Mouse (Mus musculus): ENCODE measurements around the gene Rabgef1. TPM values are rescaled to one million over a fixed set of nuclear protein-coding genes. Genes with fewer than 3 reads are reported as not detected.

The Rabgef1 gene
- polyA plus RNA-seq, 1 experiment from 2014 or later: 32.8 TPM

- Histone ChIP-seq H3K4me2 (peak overlapping the region; percentile 83), H3K4me1 (peaks cover 27% of the 10 kb centered on the region), H3K27me3 (no peaks in the 10 kb centered on the region), H3K27ac (peak overlapping the region; percentile 60), H3K9ac (peak overlapping the region; percentile 74), H3K4me3 (peak overlapping the region; percentile 61), H3K9me3 (replicated peaks) (no peaks in the 10 kb centered on the region), H3K36me3 (ENCODE audit: poor library complexity, severe bottlenecking) (peaks cover 28% of the 10 kb centered on the region)
- peak; percentile 97 for ATAC-seq
- under 1% methylated on average over 25 of the region's 25 CpGs for WGBS
Observed at GRCm38 (mm10) chr5:130256678-130257271, 85.2 kb downstream of the Rabgef1 start.

DNA sequence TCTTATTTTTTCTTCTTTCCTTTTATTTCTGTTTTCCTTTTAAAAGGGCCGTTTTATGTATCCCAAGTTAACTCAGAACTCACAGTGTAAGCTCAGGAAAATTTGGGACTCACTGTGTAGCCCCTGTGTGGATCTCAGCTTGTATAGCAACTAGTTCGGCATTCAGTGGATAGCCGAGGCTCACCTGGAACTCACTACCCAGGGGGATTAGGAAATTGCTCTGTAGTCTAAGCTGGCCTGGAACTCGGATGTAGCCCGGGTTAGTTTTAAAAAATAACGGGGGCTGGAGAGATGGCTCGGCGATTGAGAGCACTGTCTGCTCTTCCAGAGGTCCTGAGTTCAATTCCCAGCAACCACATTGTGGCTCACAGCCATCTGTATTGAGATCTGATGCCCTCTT, 85.7 kb downstream of the Rabgef1 start:
- peaks cover 25% of the 10 kb centered on the region for H3K36me3 ChIP-seq (ENCODE audit: poor library complexity, severe bottlenecking)
- H3K4me3 ChIP-seq: peak overlapping the region; percentile 61
- peak overlapping the region; percentile 60 for H3K27ac ChIP-seq
- H3K9ac ChIP-seq: peak overlapping the region; percentile 74
- ATAC-seq: no peak
- peaks cover 27% of the 10 kb centered on the region for H3K4me1 ChIP-seq
- no peaks in the 10 kb centered on the region for H3K27me3 ChIP-seq
- 10% methylated on average over 8 of the region's 8 CpGs for WGBS
- peak overlapping the region; percentile 83 for H3K4me2 ChIP-seq
- no peaks in the 10 kb centered on the region for H3K9me3 ChIP-seq (replicated peaks)

- peaks cover 58% of the 10 kb centered on the region for H3K36me3 ChIP-seq (ENCODE audit: poor library complexity, severe bottlenecking)
- H3K9ac ChIP-seq: no peak overlapping the region
- H3K4me2 ChIP-seq: no peak overlapping the region
- no peaks in the 10 kb centered on the region for H3K27me3 ChIP-seq
- 79% methylated on average over 11 of the region's 11 CpGs for WGBS
- no peaks in the 10 kb centered on the region for H3K9me3 ChIP-seq (replicated peaks)
- ATAC-seq: no peak
- no peaks in the 10 kb centered on the region for H3K4me1 ChIP-seq
- H3K27ac ChIP-seq: no peak overlapping the region
- H3K4me3 ChIP-seq: no peak overlapping the region
Observed at GRCm38 (mm10) chr5:130263454-130263853, 91.9 kb downstream of the Rabgef1 start.

Other genes with a start within 250 kb of the Rabgef1 start
- 26.4 and 26.5 TPM in 2 replicates for gene Vkorc1l1, start 229.8 kb upstream of the Rabgef1 start, polyA plus RNA-seq (2015; fragmentation: Nextera tagmentation; extraction: Ambion mirVana)
- 15.9 and 16.6 TPM in 2 replicates for gene Gusb, start 168.7 kb upstream of the Rabgef1 start, polyA plus RNA-seq (2015; fragmentation: Nextera tagmentation; extraction: Ambion mirVana)
- 23.3 and 28.6 TPM in 2 replicates for gene Asl, start 142.6 kb upstream of the Rabgef1 start, polyA plus RNA-seq (2015; fragmentation: Nextera tagmentation; extraction: Ambion mirVana)
- gene Crcp, start 142.5 kb upstream of the Rabgef1 start, polyA plus RNA-seq (2015; fragmentation: Nextera tagmentation; extraction: Ambion mirVana): 67.0 and 77.0 TPM in 2 replicates
- gene Tpst1, start 98.5 kb upstream of the Rabgef1 start, polyA plus RNA-seq (2015; fragmentation: Nextera tagmentation; extraction: Ambion mirVana): 47.5 and 50.2 TPM in 2 replicates
- 8.3 and 8.9 TPM in 2 replicates for gene Kctd7, start 26.9 kb upstream of the Rabgef1 start, polyA plus RNA-seq (2015; fragmentation: Nextera tagmentation; extraction: Ambion mirVana)
- gene Tmem248, start 45.3 kb downstream of the Rabgef1 start, polyA plus RNA-seq (2015; fragmentation: Nextera tagmentation; extraction: Ambion mirVana): 21.8 and 22.3 TPM in 2 replicates
- 65.4 and 67.7 TPM in 2 replicates for gene Sbds, start 83.7 kb downstream of the Rabgef1 start, polyA plus RNA-seq (2015; fragmentation: Nextera tagmentation; extraction: Ambion mirVana)
- 24.4 and 27.1 TPM in 2 replicates for gene Tyw1, start 83.8 kb downstream of the Rabgef1 start, polyA plus RNA-seq (2015; fragmentation: Nextera tagmentation; extraction: Ambion mirVana)
- 2.0 and 3.7 TPM in 2 replicates for gene Caln1, start 197.7 kb downstream of the Rabgef1 start, polyA plus RNA-seq (2015; fragmentation: Nextera tagmentation; extraction: Ambion mirVana)
- gene A330070K13Rik, start 212.8 kb downstream of the Rabgef1 start, polyA plus RNA-seq (2015; fragmentation: Nextera tagmentation; extraction: Ambion mirVana): not detected in 2 replicates